Mouse (Mus musculus) spleen, adult 2 months (tissue): ENCODE data around the gene Atg7. TPM values are rescaled to one million over a fixed set of nuclear protein-coding genes. Genes with fewer than 3 reads are reported as not detected.

Source experiments
- DNase-seq, 2 experiments: peaks; one replicate each; pipeline versions ENCODE4 v3.0.0 to v3.0.0-alpha.2; 2012 to 2021; ENCODE audit warnings: low spot score in 2 of 2, low read depth in 1 of 2
- H3K27ac ChIP-seq: fragments of 200-500 bp; 2 replicates; pipeline ENCODE4 v1.5.1; 2012; ENCODE audit warnings: low read length, inconsistent platforms; ENCODE audit not compliant: insufficient read depth
- H3K27me3 ChIP-seq: fragments of 200-500 bp; 2 replicates; pipeline ENCODE4 v1.6.1; 2012; ENCODE audit warnings: mild to moderate bottlenecking, moderate library complexity, low read length, inconsistent platforms; ENCODE audit not compliant: control insufficient read depth, insufficient read depth
- H3K36me3 ChIP-seq: fragments of 200-500 bp; 2 replicates; pipeline ENCODE4 v1.6.1; 2012; ENCODE audit warnings: mild to moderate bottlenecking, low read length, inconsistent platforms; ENCODE audit not compliant: control insufficient read depth, insufficient read depth
- H3K4me1 ChIP-seq: fragments of 200-500 bp; 2 replicates; pipeline ENCODE4 v1.6.1; 2011; ENCODE audit warnings: inconsistent platforms; ENCODE audit not compliant: control insufficient read depth, insufficient read depth, insufficient read length
- H3K4me3 ChIP-seq: fragments of 200-500 bp; 2 replicates; pipeline ENCODE4 v1.5.1; 2011; ENCODE audit warnings: mild to moderate bottlenecking, inconsistent platforms; ENCODE audit not compliant: insufficient read depth, insufficient read length; ENCODE audit errors: extremely low read depth
- CTCF ChIP-seq: fragments of 200-500 bp; IDR thresholded peaks from 2 replicates; pipeline ENCODE4 v1.5.1; 2011; ENCODE audit warnings: mild to moderate bottlenecking, inconsistent platforms; ENCODE audit not compliant: insufficient read depth, insufficient read length, insufficient replicate concordance; ENCODE audit errors: extremely low read depth
- POLR2A ChIP-seq: fragments of 200-500 bp; IDR thresholded peaks from 2 replicates; pipeline ENCODE4 v1.6.1; 2011; ENCODE audit warnings: low read depth, low read length, inconsistent platforms
- WGBS: fragments of 180-500 bp; shearing (Covaris S2); methylation state at CpG from one replicate; pipeline ENCODE4 v1.1.7; 2018; 5-methylcytosine and 5-hydroxymethylcytosine counted together
- polyA plus RNA-seq: library from polyadenylated mRNA; depleted of rRNA; stranded (reverse); fragments of >200 nt; gene quantifications from 2 replicates; pipeline ENCODE4 v1.2.3, GENCODE M21; 2012

Gene Atg7
- polyA plus RNA-seq, 1 experiment, result 11.7 TPM

DNA sequence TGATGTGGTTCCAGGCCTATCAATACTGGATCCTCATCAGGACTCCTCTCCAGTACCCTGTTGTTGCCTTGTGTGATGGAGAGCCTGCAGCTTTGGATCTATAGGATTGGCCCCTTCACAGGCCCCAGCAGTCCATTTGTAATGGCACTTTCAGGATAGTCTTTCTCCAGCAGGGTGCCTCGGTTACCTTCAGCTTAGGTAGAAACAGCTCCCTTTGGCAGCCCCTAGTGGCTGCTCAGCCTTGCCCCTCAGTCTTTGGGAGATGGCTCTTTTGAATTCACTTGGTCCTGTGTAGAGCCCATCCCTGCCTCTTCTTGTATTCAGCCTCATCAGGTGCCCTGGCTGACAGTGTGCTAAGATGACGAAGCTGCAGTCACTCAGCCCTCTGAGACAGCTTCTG lies 184.0 kb downstream of the Atg7 start:
- TF ChIP-seq POLR2A (no peak), CTCF (no peak)
- no peaks in the 10 kb centered on the region for H3K4me1 ChIP-seq
- WGBS, result 83% methylated on average over 2 of the region's 2 CpGs
- no peak overlapping the region for H3K4me3 ChIP-seq
- H3K36me3 ChIP-seq, result no peaks in the 10 kb centered on the region
- DNase-seq, result no peak
- H3K27ac ChIP-seq, result no peak overlapping the region
- H3K27me3 ChIP-seq, result no peaks in the 10 kb centered on the region

DNA sequence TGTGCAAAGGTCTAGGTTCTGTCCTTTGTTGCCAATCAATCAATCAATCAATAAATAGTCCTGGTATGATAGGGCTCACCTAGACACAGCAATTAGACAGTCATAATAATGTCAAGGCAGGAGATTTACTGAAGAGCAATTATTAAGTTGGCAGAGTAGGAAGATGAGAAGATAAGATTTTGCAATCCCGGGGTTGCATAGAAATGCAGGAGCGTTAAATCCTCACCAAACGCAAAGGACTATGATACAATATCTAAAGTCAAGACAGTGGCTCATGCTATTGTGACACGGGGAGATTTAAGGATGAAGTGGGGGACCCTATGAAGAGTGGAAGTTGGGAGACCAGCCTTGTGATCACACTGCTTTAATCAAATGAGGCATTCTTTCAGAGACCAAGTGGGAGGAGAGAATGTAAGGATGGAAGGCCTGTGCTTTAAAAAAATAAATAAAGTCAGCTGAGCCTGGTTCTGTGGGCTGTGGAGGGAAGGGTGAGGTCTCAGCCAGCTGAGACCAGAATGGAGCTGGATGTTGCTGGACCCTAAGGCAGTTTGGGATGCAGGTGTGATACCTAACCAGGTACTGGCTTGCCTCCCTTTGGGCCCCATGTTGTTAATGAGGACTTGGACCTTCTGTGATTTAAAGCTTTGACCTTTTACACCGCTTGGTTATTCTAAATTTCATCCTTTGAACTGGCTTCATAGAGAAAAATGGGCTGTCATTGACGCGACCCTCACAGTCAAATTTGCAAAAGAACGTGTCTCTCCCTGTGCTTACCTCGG lies 187.0 kb downstream of the Atg7 start:
- TF ChIP-seq CTCF, result no peak
- no peak for TF ChIP-seq POLR2A
- no peak overlapping the region for H3K27ac ChIP-seq
- 93% methylated on average over 9 of the region's 9 CpGs for WGBS
- no peaks in the 10 kb centered on the region for H3K4me1 ChIP-seq
- no peak overlapping the region for H3K4me3 ChIP-seq
- H3K36me3 ChIP-seq, result no peaks in the 10 kb centered on the region
- no peaks in the 10 kb centered on the region for H3K27me3 ChIP-seq
- DNase-seq, result no peak

DNA sequence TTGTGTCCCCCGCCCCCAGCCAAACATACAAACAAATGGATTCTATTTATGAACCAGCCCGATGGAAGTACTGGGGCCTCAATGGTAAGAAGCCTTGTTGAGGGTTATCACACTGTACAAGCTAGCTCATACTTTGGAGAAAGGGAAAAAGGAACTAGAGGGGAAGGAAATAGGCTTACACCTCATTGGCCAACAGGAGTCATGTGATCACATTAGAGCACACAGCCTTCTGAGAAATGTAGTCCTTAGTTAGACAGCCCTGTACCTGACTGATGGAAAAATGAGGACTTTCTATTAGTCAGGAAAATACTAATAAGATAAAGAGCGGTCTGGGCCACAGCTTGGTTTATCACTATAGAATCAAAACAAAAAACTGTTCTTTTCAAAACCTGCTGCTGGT lies 188.9 kb downstream of the Atg7 start:
- Histone ChIP-seq H3K27ac (no peak overlapping the region), H3K4me3 (no peak overlapping the region), H3K36me3 (no peaks in the 10 kb centered on the region), H3K4me1 (no peaks in the 10 kb centered on the region), H3K27me3 (no peaks in the 10 kb centered on the region)
- no peak for TF ChIP-seq CTCF
- TF ChIP-seq POLR2A, result no peak
- no peak for DNase-seq
- 66% methylated on average over 3 of the region's 3 CpGs for WGBS

DNA sequence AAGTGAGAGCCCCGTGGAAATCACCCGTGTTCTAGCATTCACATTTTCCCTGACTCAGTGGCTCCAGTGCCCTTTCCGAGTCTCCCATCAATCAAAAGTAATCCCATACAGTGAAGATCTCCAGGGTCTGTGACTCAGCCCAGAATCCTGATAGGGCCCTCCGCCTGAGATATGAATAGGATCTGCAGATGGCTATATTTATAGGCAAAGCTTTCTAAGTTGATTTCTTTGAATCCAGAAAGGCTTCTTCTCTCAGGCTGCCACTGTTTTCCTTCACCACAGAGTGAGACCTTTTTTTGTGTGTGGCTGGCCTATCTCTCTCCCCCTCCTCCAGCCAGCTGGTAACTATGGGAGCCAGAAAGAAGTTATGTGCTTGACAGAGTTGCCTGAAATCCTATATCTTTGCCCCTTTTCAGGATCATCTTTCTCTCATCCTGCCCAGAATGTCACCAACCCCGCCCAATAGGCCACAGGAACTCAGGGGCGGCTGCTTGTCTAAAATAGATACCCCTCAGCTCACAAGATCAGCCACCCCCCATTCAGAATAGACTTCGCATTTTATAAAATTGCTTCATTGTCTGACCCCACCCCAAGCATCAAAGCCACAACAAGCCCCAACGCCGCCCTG lies 190.3 kb downstream of the Atg7 start:
- Histone ChIP-seq H3K4me3 (no peak overlapping the region), H3K27ac (no peak overlapping the region), H3K27me3 (no peaks in the 10 kb centered on the region), H3K4me1 (no peaks in the 10 kb centered on the region), H3K36me3 (no peaks in the 10 kb centered on the region)
- WGBS, result 90% methylated on average over 9 of the region's 9 CpGs
- TF ChIP-seq POLR2A (no peak), CTCF (no peak)
- DNase-seq, result no peak

DNA sequence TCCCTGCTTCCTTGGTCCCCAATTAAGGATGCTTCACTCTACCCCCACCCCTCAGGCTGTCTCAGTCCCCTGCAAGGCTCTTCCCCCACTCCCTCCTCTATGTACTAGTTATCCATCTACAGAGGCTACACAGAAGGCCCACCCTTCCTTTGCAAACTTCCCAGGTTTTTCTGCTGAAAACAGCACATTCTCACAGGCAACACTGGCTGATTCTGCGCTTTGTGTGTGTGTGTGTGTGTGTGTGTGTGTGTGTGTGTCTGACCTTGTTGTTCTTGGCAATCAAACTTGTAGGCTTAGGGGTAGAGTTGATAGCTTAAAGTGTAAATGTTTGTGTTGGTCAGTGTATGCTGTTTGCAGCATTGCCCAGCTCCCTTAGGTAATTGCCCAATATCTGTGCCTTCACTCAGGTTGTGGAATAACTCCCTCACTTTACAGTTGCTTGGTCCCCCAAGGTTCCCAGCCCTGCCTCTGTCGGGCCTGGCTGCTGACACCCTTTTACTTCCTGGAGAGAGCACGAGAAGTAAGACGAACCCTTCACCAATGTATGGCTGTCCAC lies 191.0 kb downstream of the Atg7 start:
- Histone ChIP-seq H3K27ac (no peak overlapping the region), H3K27me3 (no peaks in the 10 kb centered on the region), H3K36me3 (no peaks in the 10 kb centered on the region), H3K4me3 (no peak overlapping the region), H3K4me1 (no peaks in the 10 kb centered on the region)
- DNase-seq, result no peak
- TF ChIP-seq POLR2A, result no peak
- TF ChIP-seq CTCF, result no peak
- 83% methylated on average over 4 of the region's 4 CpGs for WGBS

DNA sequence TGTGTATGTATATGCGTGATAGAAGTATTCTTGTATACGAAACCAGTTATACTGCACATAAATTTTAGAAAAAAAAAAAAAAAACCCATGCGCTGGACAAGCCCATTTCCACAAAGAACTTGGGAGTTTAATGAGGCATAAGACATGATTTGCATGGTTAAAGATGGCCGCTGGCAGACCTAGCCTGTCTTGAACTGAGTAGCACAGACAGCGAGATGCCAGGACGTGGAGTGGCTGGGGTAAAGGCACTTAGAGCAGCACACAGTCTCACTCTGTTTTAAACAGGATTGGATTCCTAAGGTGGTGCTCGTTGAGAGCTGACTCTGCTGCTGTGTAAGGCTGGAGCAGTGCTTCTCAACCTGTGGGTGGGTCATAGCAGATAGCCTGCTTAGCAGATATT lies 192.4 kb downstream of the Atg7 start:
- Histone ChIP-seq H3K36me3 (no peaks in the 10 kb centered on the region), H3K27me3 (no peaks in the 10 kb centered on the region), H3K27ac (no peak overlapping the region), H3K4me1 (no peaks in the 10 kb centered on the region; the same call in 1 of the 2 replicates), H3K4me3 (no peak overlapping the region)
- DNase-seq, result no peak
- TF ChIP-seq CTCF (no peak), POLR2A (no peak)
- WGBS, result 94% methylated on average over 7 of the region's 7 CpGs

DNA sequence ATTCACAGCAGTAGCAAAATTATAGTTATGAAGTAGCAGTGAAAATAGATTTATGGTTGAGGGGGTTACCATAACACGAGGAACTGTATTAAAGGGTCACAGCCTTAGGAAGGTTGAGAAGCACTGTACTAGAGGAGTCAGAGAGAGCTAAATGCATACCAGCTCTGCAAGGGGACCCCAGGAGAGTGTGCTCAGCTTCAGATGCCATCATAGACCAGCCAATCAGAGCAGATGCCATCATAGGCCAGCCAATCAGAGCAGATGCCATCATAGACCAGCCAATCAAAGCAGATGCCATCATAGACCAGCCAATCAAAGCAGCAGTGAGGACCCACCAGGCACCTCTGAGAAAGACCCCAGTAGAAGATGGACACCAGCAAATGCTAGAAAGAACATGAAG lies 192.9 kb downstream of the Atg7 start:
- Histone ChIP-seq H3K27ac (no peak overlapping the region), H3K27me3 (no peaks in the 10 kb centered on the region), H3K4me3 (no peak overlapping the region), H3K4me1 (no peaks in the 10 kb centered on the region; the same call in 1 of the 2 replicates), H3K36me3 (no peaks in the 10 kb centered on the region)
- TF ChIP-seq CTCF (no peak), POLR2A (no peak)
- no peak for DNase-seq
- 85% methylated on average over 1 of the region's 1 CpGs for WGBS
